Mouse (Mus musculus) heart, postnatal 4 days (tissue): Measurements from ENCODE around the gene 4931409K22Rik. TPM values are rescaled to one million over a fixed set of nuclear protein-coding genes. Genes with fewer than 3 reads are reported as not detected.

Experiments
- DNase-seq: peaks from one replicate; pipeline ENCODE4 v3.0.0; 2021
- total RNA-seq, 2 experiments: library from RNA; stranded (reverse); gene quantifications; 2 replicates each; pipeline ENCODE4 v1.2.3; 2021

Gene 4931409K22Rik
- not detected for total RNA-seq

- no peak for DNase-seq
Observed at GRCm38 (mm10) chr5:24556709-24557108, at the start of gene 4931409K22Rik. 4931409K22Rik (minus strand) TSS chr5:24556809.

- no peak for DNase-seq
Observed at GRCm38 (mm10) chr5:24605980-24606665, 49.5 kb upstream of the 4931409K22Rik start.

GRCm38 (mm10) chr5:24605321-24605979 lies 48.8 kb upstream of the 4931409K22Rik start:
- no peak for DNase-seq

- DNase-seq = peak; percentile 93
Observed at GRCm38 (mm10) chr5:24604656-24605100, 48.1 kb upstream of the 4931409K22Rik start.

- DNase-seq = no peak
Observed at GRCm38 (mm10) chr5:24604080-24604655, 47.6 kb upstream of the 4931409K22Rik start.

- no peak for DNase-seq
Observed at GRCm38 (mm10) chr5:24603431-24604010, 46.9 kb upstream of the 4931409K22Rik start.

GRCm38 (mm10) chr5:24602751-24603343 lies 46.2 kb upstream of the 4931409K22Rik start:
- DNase-seq = peak; percentile 88

- DNase-seq = peak; percentile 88
Observed at GRCm38 (mm10) chr5:24601911-24602750, 45.5 kb upstream of the 4931409K22Rik start.

GRCm38 (mm10) chr5:24601071-24601835 lies 44.6 kb upstream of the 4931409K22Rik start:
- peak; percentile 56 for DNase-seq

- no peak for DNase-seq
Observed at GRCm38 (mm10) chr5:24600236-24600635, 43.6 kb upstream of the 4931409K22Rik start.

GRCm38 (mm10) chr5:24599137-24599536 lies 42.5 kb upstream of the 4931409K22Rik start:
- no peak for DNase-seq

- DNase-seq = peak; percentile 80
Observed at GRCm38 (mm10) chr5:24598570-24599006, 42.0 kb upstream of the 4931409K22Rik start.

- no peak for DNase-seq
Observed at GRCm38 (mm10) chr5:24597901-24598569, 41.4 kb upstream of the 4931409K22Rik start.

GRCm38 (mm10) chr5:24597221-24597728 lies 40.7 kb upstream of the 4931409K22Rik start:
- DNase-seq = peak; percentile 86

GRCm38 (mm10) chr5:24596519-24597171 lies 40.0 kb upstream of the 4931409K22Rik start:
- peak; percentile 30 for DNase-seq

- no peak for DNase-seq
Observed at GRCm38 (mm10) chr5:24595786-24596380, 39.3 kb upstream of the 4931409K22Rik start.

- no peak for DNase-seq
Observed at GRCm38 (mm10) chr5:24595261-24595660, 38.7 kb upstream of the 4931409K22Rik start.

GRCm38 (mm10) chr5:24594346-24594745 lies 37.7 kb upstream of the 4931409K22Rik start:
- no peak for DNase-seq

- DNase-seq = no peak
Observed at GRCm38 (mm10) chr5:24593928-24594327, 37.3 kb upstream of the 4931409K22Rik start.
